Mouse (Mus musculus): ENCODE results near the gene Adra2a.

- no peak for TF ChIP-seq POLR2A (IDR thresholded peaks at IDR 0.05; ENCODE audit: control insufficient read depth, extremely low read depth, insufficient read depth, low read length, poor library complexity)
- no peak for TF ChIP-seq CTCF (IDR thresholded peaks at IDR 0.05; ENCODE audit: borderline replicate concordance, control insufficient read depth, extremely low read depth, insufficient read depth, low read length, poor library complexity)
These were observed 1.5 kb downstream of the Adra2a start for GRCm38 (mm10) chr19:54045412-54045811.

Measured in thymus, adult 2 months (tissue).